Mouse (Mus musculus) forebrain, embryonic 14.5 days (tissue): ENCODE results near the gene Ptger1. TPM values are rescaled to one million over a fixed set of nuclear protein-coding genes. Genes with fewer than 3 reads are reported as not detected.

Experiments
- ATAC-seq: fragments of 200-750 bp; cut with Nextera tagmentation; 2 replicates; pipeline ENCODE4 v1.8.0; 2017; ENCODE audit warnings: mild to moderate bottlenecking, moderate library complexity
- DNase-seq: peaks from one replicate; pipeline ENCODE4 v3.0.0-alpha.2; 2015; ENCODE audit warnings: low spot score
- H3K27ac ChIP-seq: fragments of 300-500 bp; sonication (generic); 2 replicates; pipeline ENCODE4 v1.5.1; 2014; ENCODE audit warnings: low read depth, mild to moderate bottlenecking, control low read depth, low read length, moderate library complexity
- H3K27me3 ChIP-seq: fragments of 300-500 bp; sonication (generic); replicated peaks from 2 replicates; pipeline ENCODE4 v1.6.1; 2014; ENCODE audit warnings: low read length, control low read depth, mixed read lengths; ENCODE audit not compliant: control insufficient read depth, insufficient read depth
- H3K36me3 ChIP-seq: fragments of 300-500 bp; sonication (generic); 2 replicates; pipeline ENCODE4 v1.6.1; 2014; ENCODE audit warnings: low read length, control low read depth; ENCODE audit not compliant: control insufficient read depth, insufficient read depth
- H3K4me1 ChIP-seq: fragments of 300-500 bp; sonication (generic); 2 replicates; pipeline ENCODE4 v1.6.1; 2014; ENCODE audit warnings: antibody characterized with exemption, low read length, control low read depth; ENCODE audit not compliant: control insufficient read depth, insufficient read depth
- H3K4me2 ChIP-seq: fragments of 300-500 bp; sonication (generic); 2 replicates; pipeline ENCODE4 v1.6.1; 2014; ENCODE audit warnings: mild to moderate bottlenecking, control low read depth, low read length
- H3K4me3 ChIP-seq: fragments of 300-500 bp; sonication (generic); 2 replicates; pipeline ENCODE4 v1.5.1; 2014; ENCODE audit warnings: low read depth, low read length, control low read depth
- H3K9ac ChIP-seq: fragments of 300-500 bp; sonication (generic); 2 replicates; pipeline ENCODE4 v1.6.1; 2014; ENCODE audit warnings: mild to moderate bottlenecking, low read length, control low read depth, moderate library complexity
- H3K9me3 ChIP-seq: fragments of 300-500 bp; sonication (generic); replicated peaks from 2 replicates; pipeline ENCODE4 v1.6.1; 2016; ENCODE audit warnings: low read length, control low read depth, mixed read lengths; ENCODE audit not compliant: control insufficient read depth
- WGBS: fragments of 180-500 bp; shearing (Covaris S2); extraction: QIAGEN DNeasy Blood & Tissue Kit; methylation state at CpG from one replicate; pipeline ENCODE4 v1.1.7; 2014; 5-methylcytosine and 5-hydroxymethylcytosine counted together
- polyA plus RNA-seq: library from polyadenylated mRNA; unstranded; fragments of >200 nt; fragmentation: Nextera tagmentation; extraction: Ambion mirVana; gene quantifications from 2 replicates; pipeline ENCODE4 v1.2.1, GENCODE M21; 2014

Ptger1 gene
- polyA plus RNA-seq, 1 experiment from 2014 or later, result 0.27 TPM

DNA sequence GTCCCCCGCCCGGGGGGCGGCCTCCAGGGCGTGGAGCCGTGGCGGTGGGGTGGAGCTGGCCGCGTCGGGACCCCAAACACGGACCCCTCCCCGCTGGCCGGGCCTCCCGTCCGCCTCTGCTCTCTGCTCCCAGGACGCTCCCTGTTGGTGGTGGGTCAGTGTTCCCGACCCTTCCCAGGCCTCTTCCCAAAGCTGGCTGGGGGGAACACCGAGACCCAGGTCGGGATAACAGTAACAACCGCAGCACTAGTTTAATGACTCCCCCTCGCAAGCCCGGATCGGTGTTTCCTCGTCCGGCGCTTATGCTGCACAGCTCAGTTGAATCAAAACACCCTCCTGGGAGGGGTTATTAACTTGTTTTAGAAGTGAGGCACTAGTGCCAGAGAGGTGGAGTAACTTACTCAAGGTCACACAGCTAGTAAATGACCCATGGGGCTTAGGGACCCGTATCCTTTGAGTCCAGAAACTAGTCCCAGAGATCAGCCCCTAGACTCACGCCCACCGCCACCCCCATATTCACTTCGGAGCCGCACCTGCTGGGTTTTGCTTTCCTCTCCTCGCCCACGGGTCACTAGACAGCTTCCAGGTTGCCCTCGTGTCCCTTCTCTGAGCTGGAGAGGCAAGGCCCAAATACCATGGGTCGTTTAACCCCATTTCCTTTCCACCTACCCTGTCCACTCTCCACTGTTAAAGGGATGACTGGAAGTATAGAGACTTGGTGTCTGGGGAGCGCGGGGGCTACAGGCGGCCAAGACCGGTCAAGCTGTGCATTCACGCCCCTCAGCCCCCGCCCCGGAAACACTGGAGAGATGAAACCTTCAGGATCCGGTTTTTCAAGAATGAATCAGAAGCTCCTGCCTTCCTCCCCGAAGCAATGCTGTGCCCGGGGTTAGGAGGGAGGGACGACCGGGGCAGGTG lies 13.5 kb upstream of the Ptger1 start:
- Histone ChIP-seq H3K36me3 (0 out of 2 replicates have a peak, but pooled peaks cover 6% of the 10 kb centered on the region), H3K4me2 (peak overlapping the region; percentile 74), H3K27me3 (no peaks in the 10 kb centered on the region), H3K9me3 (no peaks in the 10 kb centered on the region), H3K4me1 (peaks cover 9% of the 10 kb centered on the region), H3K4me3 (peak overlapping the region; percentile 92), H3K9ac (peak overlapping the region; percentile 88), H3K27ac (no peak overlapping the region)
- WGBS, result 2% methylated on average over 46 of the region's 46 CpGs
- DNase-seq (no peak), ATAC-seq (no peak; the same call in 1 of the 2 replicates)

DNA sequence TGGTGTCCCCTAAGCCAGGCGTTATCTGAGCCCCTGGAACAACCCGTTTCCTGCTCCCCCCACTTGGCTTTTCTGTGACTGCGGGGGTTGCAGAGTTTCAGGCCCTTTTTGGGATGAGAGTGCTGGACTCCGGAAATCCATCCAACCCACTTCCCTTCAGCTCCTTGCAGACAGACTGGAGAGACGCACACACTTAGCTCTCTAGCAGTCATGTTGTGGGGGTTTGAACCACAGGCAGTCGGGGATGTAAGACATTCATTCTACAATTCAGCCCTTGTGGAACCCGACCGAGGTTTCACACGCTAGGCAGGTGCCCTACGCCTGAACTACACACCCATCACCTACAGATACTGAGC lies 12.8 kb upstream of the Ptger1 start:
- no peak overlapping the region for H3K27ac ChIP-seq
- DNase-seq (no peak), ATAC-seq (no peak)
- 43% methylated on average over 10 of the region's 10 CpGs for WGBS
- peaks cover 9% of the 10 kb centered on the region for H3K4me1 ChIP-seq
- peak overlapping the region; percentile 88 for H3K9ac ChIP-seq
- no peaks in the 10 kb centered on the region for H3K9me3 ChIP-seq
- no peaks in the 10 kb centered on the region for H3K27me3 ChIP-seq
- peaks cover 7% of the 10 kb centered on the region; the same call in 1 of the 2 replicates for H3K36me3 ChIP-seq
- peak overlapping the region; percentile 92 for H3K4me3 ChIP-seq
- peak overlapping the region; percentile 74 for H3K4me2 ChIP-seq

DNA sequence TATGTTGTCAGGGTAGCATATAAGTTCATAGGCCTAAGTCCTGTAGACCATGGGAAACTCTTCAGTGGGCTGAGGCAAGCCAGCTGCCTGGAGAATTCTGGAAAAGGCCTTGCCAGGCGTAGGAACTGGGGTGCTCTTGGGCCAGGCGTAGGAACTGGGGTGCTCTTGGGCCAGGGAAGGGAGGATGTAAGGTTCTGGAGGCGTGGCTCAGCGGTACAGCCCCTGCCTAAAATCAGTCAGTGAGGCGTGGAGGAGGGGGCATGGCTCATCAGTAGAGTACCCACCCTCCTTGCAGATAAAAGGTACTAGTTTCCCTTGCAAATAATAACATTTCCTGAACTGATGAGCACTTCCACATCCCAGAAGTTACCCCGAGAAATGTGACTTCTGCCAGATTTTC lies 11.8 kb upstream of the Ptger1 start:
- Histone ChIP-seq H3K4me2 (no peak overlapping the region), H3K27me3 (no peaks in the 10 kb centered on the region), H3K27ac (no peak overlapping the region), H3K9ac (no peak overlapping the region), H3K4me3 (no peak overlapping the region), H3K4me1 (peaks cover 9% of the 10 kb centered on the region), H3K9me3 (no peaks in the 10 kb centered on the region), H3K36me3 (peaks cover 11% of the 10 kb centered on the region; the same call in 1 of the 2 replicates)
- ATAC-seq (no peak), DNase-seq (no peak)
- 98% methylated on average over 6 of the region's 6 CpGs for WGBS

DNA sequence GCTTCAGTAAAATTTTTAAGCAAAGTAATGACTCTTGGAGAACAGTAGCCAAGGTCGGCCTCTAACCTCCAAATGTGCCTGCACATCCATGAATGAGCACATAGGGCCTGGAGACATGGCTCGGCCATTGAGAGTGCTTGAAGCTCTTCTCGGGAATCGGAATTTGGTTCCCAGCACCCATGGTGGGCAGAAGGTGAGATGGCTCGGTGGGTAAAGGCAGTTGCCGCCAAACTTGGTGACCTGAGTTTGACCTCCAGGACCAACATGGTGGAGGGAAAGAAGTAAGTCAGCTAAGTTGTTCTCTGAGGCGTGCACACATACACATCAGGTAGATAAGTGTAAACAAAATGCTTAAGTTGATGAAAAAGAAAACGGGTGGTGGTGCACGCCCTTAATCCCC lies 10.4 kb upstream of the Ptger1 start:
- 90% methylated on average over 9 of the region's 9 CpGs for WGBS
- ATAC-seq, result no peak

DNA sequence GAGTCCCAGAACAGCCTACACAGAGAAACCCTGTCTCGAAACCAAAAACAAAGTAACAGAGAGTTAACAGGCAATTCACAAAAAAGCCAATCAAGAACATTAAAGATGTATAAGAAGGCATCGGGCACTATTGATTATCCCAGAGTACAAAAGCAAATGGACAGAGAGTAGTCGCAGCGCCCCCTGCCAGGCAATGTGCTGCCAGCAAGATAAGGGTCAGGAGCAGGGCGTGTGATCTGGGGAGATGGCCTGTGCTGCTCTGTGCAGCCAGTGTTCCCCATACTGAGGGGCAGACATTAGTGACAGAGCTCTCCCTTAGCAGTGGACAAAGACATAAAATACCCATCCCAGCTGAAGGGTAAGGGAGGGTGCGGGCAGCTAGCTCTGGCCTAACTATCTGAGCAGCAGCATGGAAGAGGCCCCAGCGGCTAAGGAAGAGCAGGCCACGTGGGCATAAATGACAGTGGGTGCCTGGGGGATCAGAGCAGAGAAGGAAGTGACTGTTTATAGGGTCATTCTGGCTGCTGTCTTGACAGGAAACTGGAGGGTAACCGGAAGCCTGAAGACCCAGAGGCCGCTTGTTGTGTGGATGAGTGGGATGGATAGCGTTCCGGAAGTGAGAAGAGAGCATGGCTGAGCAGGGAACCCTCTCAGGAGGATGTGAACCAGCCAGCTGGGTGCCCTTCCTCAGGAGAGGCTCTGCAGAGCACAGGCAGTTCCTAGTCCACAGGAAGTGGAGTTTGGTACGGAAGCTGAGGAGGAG lies 9.8 kb upstream of the Ptger1 start:
- DNase-seq, result no peak
- Histone ChIP-seq H3K4me2 (no peak overlapping the region), H3K9ac (no peak overlapping the region), H3K9me3 (no peaks in the 10 kb centered on the region), H3K4me3 (no peak overlapping the region), H3K27ac (no peak overlapping the region), H3K27me3 (no peaks in the 10 kb centered on the region), H3K4me1 (peaks cover 18% of the 10 kb centered on the region), H3K36me3 (peaks cover 11% of the 10 kb centered on the region; the same call in 1 of the 2 replicates)
- 86% methylated on average over 13 of the region's 13 CpGs for WGBS
- no peak for ATAC-seq

More for the DNA sequence above, 10.4 kb upstream of the Ptger1 start:
- no peak overlapping the region for H3K27ac ChIP-seq
- H3K4me2 ChIP-seq, result no peak overlapping the region
- no peaks in the 10 kb centered on the region for H3K9me3 ChIP-seq
- no peak overlapping the region for H3K9ac ChIP-seq
- no peak overlapping the region for H3K4me3 ChIP-seq
- no peak for DNase-seq
- H3K4me1 ChIP-seq, result peaks cover 16% of the 10 kb centered on the region
- no peaks in the 10 kb centered on the region for H3K27me3 ChIP-seq
- peaks cover 11% of the 10 kb centered on the region; the same call in 1 of the 2 replicates for H3K36me3 ChIP-seq

DNA sequence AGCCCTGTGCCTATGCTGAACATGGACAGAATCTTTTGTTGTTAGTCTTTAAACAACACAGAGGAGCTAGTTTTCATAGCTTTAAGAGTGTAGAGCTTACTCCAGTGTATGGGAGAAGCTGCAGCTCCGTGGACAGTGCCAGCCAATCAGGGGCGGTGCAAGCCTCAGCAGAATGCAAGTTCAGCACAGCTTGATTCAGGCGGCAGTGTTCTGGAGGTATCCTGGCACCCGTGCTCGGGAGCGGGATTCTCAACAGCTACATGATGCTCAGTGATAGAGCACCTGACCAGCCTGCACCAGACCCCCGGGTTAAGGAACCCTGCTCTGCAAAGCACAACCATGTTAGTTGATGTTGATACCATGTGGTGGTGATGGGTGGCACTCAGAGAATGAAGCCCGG lies 5.9 kb upstream of the Ptger1 start:
- H3K36me3 ChIP-seq, result peaks cover 23% of the 10 kb centered on the region
- peak overlapping the region; percentile 35 for H3K9ac ChIP-seq
- no peak overlapping the region for H3K4me3 ChIP-seq
- H3K4me2 ChIP-seq, result 0 out of 2 replicates have a peak overlapping the region, but pooled peaks have one; percentile 2
- peak; percentile 27; the same call in 1 of the 2 replicates for ATAC-seq
- H3K9me3 ChIP-seq, result no peaks in the 10 kb centered on the region
- H3K4me1 ChIP-seq, result peaks cover 9% of the 10 kb centered on the region
- 8% methylated on average over 8 of the region's 8 CpGs for WGBS
- DNase-seq, result peak; percentile 49
- peak overlapping the region; percentile 10; the same call in 1 of the 2 replicates for H3K27ac ChIP-seq
- no peaks in the 10 kb centered on the region for H3K27me3 ChIP-seq

DNA sequence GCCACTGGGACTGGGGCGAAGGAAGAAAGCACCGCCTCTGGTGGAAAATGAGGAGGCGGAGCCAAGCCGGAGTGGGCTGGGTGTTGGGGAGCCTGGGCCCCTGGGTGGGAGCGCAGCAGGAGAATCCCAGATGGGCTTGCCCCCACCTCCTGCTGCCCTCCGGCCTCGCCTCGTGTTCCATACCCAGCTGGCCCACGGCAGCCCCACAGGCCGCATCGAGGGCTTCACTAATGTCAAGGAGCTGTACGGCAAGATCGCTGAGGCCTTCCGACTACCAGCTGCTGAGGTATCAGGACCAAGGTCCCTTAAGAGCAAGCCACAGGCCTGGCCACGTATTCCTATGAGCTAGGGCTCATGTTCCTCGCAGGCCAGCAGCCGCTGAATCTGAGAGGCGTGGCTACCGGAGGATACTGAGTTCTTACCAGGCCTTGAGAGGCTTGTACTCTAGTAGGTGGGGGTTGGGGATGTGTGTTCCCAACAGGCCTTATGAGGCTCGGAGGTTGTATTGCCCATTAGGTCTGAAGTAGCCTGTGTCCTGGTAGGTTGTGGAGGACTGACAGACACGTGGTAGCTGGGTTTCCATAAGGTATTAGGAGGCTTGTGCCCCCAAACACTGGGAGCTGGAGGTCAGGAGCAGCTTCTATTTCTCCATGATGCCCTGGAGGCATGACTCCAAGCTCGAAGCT lies 5.3 kb upstream of the Ptger1 start:
- peak overlapping the region; percentile 2; the same call in 1 of the 2 replicates for H3K4me2 ChIP-seq
- WGBS, result 17% methylated on average over 22 of the region's 22 CpGs
- H3K27me3 ChIP-seq, result no peaks in the 10 kb centered on the region
- no peak overlapping the region for H3K4me3 ChIP-seq
- no peaks in the 10 kb centered on the region for H3K9me3 ChIP-seq
- peak overlapping the region; percentile 35; the same call in 1 of the 2 replicates for H3K9ac ChIP-seq
- H3K27ac ChIP-seq, result peak overlapping the region; percentile 10; the same call in 1 of the 2 replicates
- peaks cover 23% of the 10 kb centered on the region for H3K36me3 ChIP-seq
- H3K4me1 ChIP-seq, result peaks cover 9% of the 10 kb centered on the region
- ATAC-seq, result 0 out of 2 replicates have a peak, but pooled peaks have one; percentile 6
- DNase-seq, result no peak

DNA sequence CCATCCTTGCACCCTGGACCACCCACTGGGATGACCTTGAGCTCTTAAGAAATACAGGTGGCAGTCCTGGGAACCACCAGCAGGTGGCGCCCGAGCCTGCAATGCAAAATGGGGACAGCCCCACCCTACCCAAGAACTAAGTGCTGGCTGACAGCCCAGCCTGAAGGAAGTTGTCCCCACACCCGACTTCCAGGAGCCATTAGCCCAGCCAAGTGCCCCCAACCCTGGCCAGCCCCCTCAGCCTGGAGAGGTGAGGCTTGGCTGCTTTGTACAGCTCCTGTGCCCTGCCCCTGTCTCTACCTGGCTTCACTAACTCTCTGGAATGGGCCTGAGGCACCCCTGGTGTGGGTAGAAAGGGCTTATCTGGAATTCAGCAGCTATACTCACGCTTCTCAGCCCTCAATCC lies 4.1 kb upstream of the Ptger1 start:
- H3K9ac ChIP-seq, result no peak overlapping the region
- no peaks in the 10 kb centered on the region for H3K9me3 ChIP-seq
- H3K27me3 ChIP-seq, result no peaks in the 10 kb centered on the region
- no peak overlapping the region for H3K27ac ChIP-seq
- H3K4me2 ChIP-seq, result no peak overlapping the region
- H3K4me3 ChIP-seq, result no peak overlapping the region
- peaks cover 14% of the 10 kb centered on the region for H3K4me1 ChIP-seq
- H3K36me3 ChIP-seq, result peaks cover 23% of the 10 kb centered on the region
- peak; percentile 38 for ATAC-seq
- WGBS, result 11% methylated on average over 4 of the region's 4 CpGs
- peak; percentile 91 for DNase-seq
